Mouse (Mus musculus) bone marrow, adult 2 months (tissue): ENCODE data around the gene Dcst1. TPM values are rescaled to one million over a fixed set of nuclear protein-coding genes. Genes with fewer than 3 reads are reported as not detected.
A peak's percentile ranks its signal among the peaks of the same experiment; 100 is the strongest.

Source experiments
- H3K27ac ChIP-seq: fragments of 200-500 bp; 2 replicates; pipeline ENCODE4 v1.5.1; 2012; ENCODE audit warnings: low read depth, mild to moderate bottlenecking, control low read depth, inconsistent platforms, low read length; ENCODE audit not compliant: control insufficient read depth, poor library complexity, insufficient read depth
- H3K4me1 ChIP-seq: fragments of 200-500 bp; 2 replicates; pipeline ENCODE4 v1.6.1; 2011; ENCODE audit warnings: low read length; ENCODE audit not compliant: control insufficient read depth, insufficient read depth
- H3K4me3 ChIP-seq: fragments of 200-500 bp; replicated peaks from 2 replicates; pipeline ENCODE3; 2011; ENCODE audit warnings: mild to moderate bottlenecking, low read depth, low read length, control low read depth; ENCODE audit not compliant: control insufficient read depth
- CTCF ChIP-seq: fragments of 200-500 bp; IDR thresholded peaks from 2 replicates; pipeline ENCODE4 v1.5.1; 2011; ENCODE audit warnings: low read length, control low read depth; ENCODE audit not compliant: control insufficient read depth, insufficient read depth
- POLR2A ChIP-seq: fragments of 200-500 bp; IDR thresholded peaks from 2 replicates; pipeline ENCODE4 v1.6.1; 2011; ENCODE audit warnings: low read depth, mild to moderate bottlenecking, control low read depth, low read length, borderline replicate concordance; ENCODE audit not compliant: control insufficient read depth
- WGBS: fragments of 180-500 bp; shearing (Covaris S2); methylation state at CpG from one replicate; pipeline ENCODE4 v1.1.7; 2018; 5-methylcytosine and 5-hydroxymethylcytosine counted together
- polyA plus RNA-seq: library from polyadenylated mRNA; stranded (reverse); fragments of >200 nt; gene quantifications from 2 replicates; pipeline ENCODE4 v1.2.4, GENCODE M21; 2011; ENCODE audit warnings: low replicate concordance; ENCODE audit not compliant: missing spikeins, insufficient read depth, insufficient read length

Gene Dcst1
- polyA plus RNA-seq, 1 experiment, result 1.3 TPM

DNA sequence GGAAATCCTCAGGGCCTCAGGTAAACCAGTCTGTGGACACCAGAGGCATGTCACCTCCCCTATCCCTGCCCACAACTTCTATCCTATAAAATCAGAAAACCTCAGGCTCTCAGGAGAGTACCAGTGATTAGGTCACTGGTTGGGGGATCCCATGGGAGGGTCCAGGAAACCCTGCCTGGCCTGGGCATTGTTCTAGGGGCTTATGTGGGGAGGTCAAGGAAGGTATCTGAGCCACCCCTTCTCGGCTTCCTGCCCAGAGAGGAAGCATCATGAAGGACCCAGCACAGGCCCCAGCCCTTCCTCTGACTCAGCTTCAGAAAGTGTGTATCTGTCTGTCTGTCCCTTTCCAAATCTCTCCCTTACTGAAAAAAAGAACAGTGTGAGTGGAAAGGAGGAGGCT is 17.1 kb downstream of the Dcst1 start:
- no peak overlapping the region for H3K4me3 ChIP-seq

DNA sequence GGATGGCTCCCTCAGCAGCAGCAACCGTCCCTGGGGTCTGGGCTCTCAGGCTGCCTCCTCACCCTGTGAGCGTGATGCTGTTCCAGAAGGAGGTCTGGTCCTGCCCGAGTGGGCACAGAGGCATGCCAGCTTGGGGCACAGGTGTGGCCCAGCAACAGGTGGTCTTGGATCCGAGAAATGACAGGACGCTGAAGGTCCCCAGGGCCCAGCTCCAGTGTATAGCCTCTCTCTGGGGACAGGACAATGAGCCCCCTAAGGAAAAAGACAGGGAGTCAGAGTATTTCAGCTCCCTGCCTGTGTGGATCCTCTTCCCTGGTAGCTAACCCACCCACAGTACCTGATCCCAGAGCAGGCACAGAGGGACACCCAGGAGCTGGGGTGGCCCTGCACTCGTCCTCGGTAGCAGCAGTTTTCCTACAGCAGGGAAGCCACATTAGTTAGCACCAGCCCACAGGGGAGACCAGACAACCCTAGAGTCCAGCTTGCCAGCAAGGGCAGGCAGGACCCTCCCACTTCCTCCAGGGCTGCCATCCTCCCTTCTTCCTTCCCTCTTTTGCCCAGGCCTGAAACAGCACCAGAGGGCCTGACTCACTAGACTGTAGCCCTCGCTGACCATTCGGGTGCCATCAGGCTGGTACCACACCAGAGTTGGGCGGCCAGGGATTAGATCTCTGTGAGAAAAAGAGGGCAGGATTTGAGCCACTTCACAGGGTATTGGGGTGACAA is 18.1 kb downstream of the Dcst1 start:
- WGBS, result 41% methylated on average over 10 of the region's 10 CpGs
- H3K27ac ChIP-seq, result peak overlapping the region; percentile 41; the same call in 1 of the 2 replicates
- H3K4me1 ChIP-seq, result peaks cover 10% of the 10 kb centered on the region
- no peak for TF ChIP-seq CTCF
- no peak for TF ChIP-seq POLR2A
- no peak overlapping the region for H3K4me3 ChIP-seq

More for the DNA sequence above, 17.1 kb downstream of the Dcst1 start:
- Histone ChIP-seq H3K4me1 (peaks cover 10% of the 10 kb centered on the region), H3K27ac (peak overlapping the region; percentile 40; the same call in 1 of the 2 replicates)
- WGBS, result 7% methylated on average over 1 of the region's 1 CpGs
- TF ChIP-seq POLR2A, result no peak

DNA sequence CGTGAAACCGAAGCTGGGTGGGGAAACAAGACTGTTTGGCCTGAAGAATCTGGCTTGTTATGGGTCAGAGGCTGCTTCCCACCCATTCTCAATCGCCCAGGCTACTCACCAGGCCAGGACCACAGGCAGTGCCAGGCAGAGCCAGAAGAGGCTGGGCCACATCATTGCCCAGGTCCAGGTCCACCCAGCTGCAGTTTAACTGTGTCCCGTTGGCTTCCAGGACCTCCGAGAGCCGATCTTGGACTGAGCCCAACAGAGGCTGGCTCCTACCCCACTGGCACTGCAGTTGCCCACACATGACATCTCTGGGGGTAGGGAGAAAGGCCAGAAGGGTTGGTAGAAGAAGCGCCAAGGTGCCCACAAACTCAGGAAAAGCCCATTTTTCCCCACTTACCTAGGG is 21.8 kb downstream of the Dcst1 start:
- H3K4me1 ChIP-seq, result peaks cover 4% of the 10 kb centered on the region
- 81% methylated on average over 7 of the region's 7 CpGs for WGBS
- TF ChIP-seq CTCF (no peak), POLR2A (no peak)
- no peak overlapping the region for H3K27ac ChIP-seq
- no peak overlapping the region for H3K4me3 ChIP-seq

DNA sequence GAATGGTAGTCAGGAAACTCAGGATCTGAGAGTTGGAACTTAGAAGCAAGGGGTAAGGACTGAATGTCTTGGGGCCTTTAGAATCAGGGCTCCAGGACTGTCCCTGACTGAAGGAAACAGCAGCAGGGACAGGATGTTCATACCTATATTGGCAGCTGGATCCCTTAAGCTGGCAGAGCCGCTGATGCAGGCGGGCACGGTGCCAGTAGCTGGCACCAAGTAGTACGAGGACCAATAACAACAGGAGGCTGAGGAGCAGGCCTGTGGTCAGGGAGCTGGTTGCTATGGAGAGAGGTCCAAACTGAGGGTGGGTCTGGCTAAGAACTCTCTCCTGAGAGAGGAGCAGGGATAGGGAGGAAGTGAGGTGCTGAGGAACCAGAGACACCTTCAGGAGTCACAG is 23.3 kb downstream of the Dcst1 start:
- no peak overlapping the region for H3K4me3 ChIP-seq
- no peak overlapping the region for H3K27ac ChIP-seq
- no peak for TF ChIP-seq CTCF
- TF ChIP-seq POLR2A, result no peak
- peaks cover 2% of the 10 kb centered on the region; the same call in 1 of the 2 replicates for H3K4me1 ChIP-seq
- 74% methylated on average over 4 of the region's 4 CpGs for WGBS

DNA sequence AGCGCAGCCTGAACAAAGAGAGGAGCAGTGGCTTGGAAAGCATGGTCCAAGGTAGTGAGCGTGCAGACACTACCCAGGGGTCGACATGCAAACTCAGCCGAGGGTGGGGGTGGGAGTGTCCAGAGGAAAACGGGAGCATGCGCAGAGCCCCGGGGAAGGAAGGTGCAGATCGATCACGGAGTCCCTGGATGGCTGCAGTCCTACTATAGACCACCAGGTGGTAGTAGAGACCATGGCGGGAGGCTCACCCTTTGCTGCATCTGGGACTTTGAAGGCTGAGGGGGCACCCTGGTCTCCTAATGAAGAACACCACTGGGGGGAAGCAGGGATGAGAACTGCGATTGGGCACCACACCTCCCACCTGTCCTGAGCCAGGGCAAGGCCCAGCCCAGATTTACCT is 24.6 kb downstream of the Dcst1 start:
- TF ChIP-seq CTCF (peak; percentile 97), POLR2A (no peak)
- 14% methylated on average over 11 of the region's 11 CpGs for WGBS
- Histone ChIP-seq H3K4me3 (no peak overlapping the region), H3K27ac (no peak overlapping the region), H3K4me1 (no peaks in the 10 kb centered on the region)

DNA sequence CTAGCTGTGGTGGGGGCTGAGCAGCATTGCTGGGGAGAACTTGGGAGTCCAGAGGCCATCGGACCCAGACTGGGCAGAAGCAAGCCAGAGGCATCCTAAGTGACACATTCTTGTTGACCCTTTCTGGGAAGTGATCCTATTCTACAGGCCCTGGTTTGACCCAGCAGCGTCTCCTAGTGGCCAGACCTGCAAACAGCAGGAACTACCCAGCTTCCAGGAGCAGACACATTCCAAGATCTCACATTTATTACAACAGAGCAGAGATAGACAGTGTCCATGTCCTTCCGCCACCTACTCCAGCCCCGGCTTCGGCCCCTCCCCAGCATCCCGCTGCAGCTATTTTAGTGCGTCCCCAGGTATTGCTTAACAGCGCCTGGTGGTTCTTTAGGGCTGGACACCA is 25.6 kb downstream of the Dcst1 start:
- 33% methylated on average over 8 of the region's 8 CpGs for WGBS
- Histone ChIP-seq H3K4me3 (no peak overlapping the region), H3K27ac (no peak overlapping the region; the same call in 1 of the 2 replicates), H3K4me1 (no peaks in the 10 kb centered on the region)
- TF ChIP-seq POLR2A (no peak), CTCF (peak; percentile 90)

DNA sequence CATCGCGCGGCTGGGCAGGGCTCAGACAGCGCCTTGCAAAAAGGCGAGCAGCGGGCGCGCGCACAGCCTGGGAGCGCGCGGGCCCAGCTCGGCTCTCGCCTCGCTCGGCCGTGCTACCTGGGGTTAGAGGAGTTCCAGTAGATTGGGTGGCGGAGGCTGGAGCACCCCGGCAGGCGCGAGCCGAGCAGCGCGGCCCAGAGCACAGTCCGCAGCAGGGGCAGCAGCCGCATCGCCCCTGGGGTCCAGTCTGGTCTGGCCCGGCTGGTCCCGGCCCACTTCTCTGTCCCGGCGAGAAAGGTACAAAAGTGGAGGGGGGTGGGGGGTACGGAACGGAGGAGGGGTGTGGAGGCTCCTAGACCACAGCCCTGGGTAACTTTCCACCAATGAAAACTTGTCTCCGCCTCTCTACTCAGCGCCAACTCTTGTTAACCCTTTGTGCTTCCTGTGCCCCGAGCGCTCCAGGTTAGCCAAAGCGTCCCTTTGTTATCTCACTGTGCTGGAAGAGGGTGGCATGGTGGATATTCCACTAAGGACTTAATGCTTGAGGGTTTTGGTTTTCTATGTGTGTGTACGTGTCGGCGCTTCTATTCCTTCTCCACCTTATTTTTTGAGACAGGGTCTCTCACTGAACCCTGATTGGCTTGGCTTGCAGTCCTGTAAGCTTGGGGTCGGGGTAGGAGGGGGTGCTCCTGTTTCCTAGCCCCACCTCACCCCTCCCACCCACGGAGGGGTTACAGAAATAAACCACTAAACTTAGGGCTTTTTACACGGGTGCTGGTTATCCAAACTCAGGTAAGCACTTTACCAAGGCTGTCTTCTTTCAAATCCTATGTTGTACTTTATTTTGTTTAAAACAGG is 27.1 kb downstream of the Dcst1 start, which contains the start of gene Efna4:
Gene Efna4 (minus strand): TSS at position 308 of the 858 bp plus-strand sequence.
- no peak for TF ChIP-seq POLR2A
- no peak for TF ChIP-seq CTCF
- H3K4me3 ChIP-seq, result peak within 1 kb of the TSS; percentile 37
- WGBS, result 2% methylated on average over 44 of the region's 44 CpGs
- H3K27ac ChIP-seq, result no peak within 1 kb of the TSS; the same call in 1 of the 2 replicates
- no peaks in the 10 kb centered on the region for H3K4me1 ChIP-seq

DNA sequence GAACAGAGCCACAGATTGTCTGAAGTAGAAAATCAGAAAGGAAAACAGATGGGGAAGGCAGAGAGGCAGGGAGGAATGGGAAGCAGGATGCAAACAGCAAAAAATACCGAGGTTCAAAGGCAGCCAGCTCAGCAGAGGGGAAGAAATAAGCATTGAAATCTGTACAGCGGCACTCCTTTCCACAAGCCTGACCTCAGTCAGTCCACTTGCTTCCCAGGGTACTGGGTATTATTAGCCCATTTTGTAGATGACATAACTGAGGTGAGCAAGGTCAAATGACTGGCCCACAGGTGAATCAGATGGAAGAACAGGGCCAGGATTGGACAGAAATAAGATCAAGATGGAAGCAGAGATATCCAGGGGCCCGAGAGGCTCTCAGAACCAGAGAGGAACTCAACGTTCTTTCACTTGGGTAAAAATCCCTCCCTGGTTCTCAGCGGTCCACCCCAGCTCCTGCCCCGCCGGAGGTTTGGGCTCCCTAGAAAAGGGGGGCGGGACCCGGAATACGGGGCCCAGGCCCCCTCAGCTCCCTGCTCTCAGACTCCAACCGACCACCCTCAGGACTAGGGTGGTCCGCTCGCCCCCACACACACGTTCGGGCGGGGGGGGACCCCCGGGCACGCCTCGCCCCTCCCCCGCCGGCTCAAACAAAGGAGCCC is 27.9 kb downstream of the Dcst1 start:
- no peak overlapping the region; the same call in 1 of the 2 replicates for H3K27ac ChIP-seq
- no peaks in the 10 kb centered on the region for H3K4me1 ChIP-seq
- 2% methylated on average over 21 of the region's 21 CpGs for WGBS
- H3K4me3 ChIP-seq, result no peak overlapping the region
- TF ChIP-seq CTCF (no peak), POLR2A (no peak)
